Mouse (Mus musculus): ENCODE data around the gene Rapgef2. TPM values are rescaled to one million over a fixed set of nuclear protein-coding genes. Genes with fewer than 3 reads are reported as not detected.

The Rapgef2 gene
- total RNA-seq, 4 experiments from 2014 or later, result 140 to 179 (median 158) TPM

DNA sequence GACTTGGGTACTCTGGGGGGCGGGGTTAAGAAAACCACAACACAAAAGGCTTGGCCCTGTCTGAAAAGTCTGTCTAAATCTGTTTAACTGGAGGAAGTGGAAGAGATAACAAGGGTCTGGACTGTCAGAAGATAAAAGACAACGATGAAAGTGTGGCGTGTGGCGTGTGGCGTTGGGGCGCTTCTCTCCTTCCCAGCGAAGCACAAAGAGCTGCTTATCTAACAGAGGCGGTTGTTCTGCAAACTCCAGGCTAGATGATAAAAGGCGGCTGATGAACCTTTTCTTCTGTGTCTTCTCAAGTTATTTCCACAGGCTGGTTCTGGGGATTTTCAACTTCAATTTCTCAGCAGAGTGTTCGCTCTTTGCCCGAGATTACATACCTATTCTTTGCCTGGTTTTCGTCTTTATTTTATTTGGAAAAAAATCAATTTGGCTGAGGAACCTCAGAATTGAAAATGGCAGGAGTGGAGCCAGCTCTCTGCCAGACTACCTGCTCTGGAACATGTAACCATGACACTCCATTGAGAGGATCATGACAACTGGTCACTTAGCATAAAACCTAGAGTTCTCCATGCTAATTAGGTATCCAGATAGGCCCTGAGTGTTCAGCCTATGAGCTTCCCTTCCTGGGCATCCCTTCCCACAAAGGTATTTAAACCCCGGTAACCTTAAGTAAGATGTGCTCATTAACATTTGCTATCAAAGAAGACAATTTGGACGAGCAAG, 258.0 kb downstream of the Rapgef2 start:
- DNase-seq (ENCODE audit: low spot score in 2 of 2), result no peak

DNA sequence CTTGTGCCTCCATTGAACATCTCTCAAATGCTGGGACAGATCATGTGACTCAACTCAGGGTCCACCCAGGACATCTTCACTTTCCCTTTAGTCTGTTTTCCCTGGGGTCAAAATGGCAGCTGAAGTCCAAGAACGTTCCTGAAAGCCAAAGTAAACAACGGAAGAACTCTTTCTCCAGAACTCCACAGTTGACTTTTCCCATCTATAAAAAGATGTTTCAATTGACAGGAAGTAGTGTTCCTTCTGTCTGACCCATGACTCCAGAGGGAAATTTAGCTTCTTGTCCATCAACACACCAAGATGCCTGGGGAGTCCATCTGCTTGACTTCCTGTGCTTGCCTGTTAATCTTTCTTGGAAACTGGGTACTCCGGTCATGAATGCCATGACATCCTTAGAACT, 260.3 kb downstream of the Rapgef2 start:
- no peak for DNase-seq (ENCODE audit: low spot score in 2 of 2)

DNA sequence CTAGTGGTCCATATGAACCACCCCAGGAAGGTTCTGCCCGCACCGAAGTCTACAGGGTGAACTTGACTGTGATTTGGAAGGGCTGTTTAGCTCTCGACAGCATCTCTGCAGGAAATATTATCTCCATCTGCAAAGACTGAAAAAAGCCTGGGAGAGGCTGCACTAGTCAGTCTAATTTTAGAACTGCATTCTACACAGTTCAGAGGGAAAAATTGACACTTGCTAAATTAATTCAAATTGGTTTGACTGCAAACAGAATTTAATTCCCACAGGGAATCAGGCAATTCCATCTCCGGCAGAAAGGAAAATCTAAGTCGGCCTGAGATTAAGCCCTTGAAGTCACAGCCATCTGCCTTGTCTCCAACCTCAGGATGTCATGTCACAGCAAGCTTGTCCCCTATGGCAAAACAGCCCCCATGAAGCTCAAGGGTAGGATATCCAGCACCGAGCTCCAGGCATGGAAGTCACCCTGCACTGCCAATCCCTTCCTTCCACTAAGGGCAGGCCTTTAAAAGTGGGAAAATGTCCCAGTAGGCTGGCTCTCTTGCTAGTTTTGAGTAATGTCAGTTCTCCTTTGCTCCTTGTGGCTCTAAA, 262.5 kb downstream of the Rapgef2 start:
- DNase-seq (ENCODE audit: low spot score in 2 of 2), result peak in 1 of 2 experiments; percentile 19

DNA sequence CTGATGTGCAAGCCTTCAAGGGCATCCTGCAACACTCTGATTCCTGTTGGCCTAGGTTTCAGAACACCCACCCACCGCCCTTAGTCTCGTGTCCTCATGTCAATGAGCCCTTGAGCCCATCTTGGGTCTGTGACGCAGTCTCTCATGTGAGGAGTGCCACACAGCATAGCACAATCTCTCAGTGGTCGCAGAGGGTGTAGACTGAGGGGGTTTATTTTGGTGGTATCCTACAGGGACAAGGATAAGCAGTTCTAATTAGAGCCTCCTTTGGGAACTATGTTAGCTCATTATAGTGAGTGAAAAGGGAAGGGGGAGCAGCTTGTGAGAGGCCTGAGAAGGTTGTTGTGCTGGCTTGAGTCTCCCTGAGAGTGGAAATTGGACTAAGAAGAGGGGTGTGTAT, 263.6 kb downstream of the Rapgef2 start:
- no peak for DNase-seq (ENCODE audit: low spot score in 2 of 2)

DNA sequence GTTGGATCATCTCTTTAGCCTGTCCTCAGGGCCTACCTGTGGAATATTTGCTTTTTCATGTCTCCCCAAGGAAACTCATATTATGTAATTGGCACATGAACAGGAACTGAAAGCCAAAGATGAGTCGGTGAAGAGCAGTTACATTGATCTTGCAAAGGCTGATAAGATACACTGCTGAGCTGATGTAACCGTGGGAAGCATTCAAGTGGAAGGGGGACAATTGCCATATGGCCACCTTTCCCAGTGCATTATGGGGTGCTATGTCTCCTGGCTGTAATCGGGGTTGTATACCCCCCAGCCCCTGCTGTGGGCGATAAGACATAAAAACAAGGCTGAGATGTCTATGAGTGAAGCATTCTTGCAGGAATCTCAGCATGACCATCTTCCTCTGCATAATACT, 268.9 kb downstream of the Rapgef2 start:
- DNase-seq (ENCODE audit: low spot score in 2 of 2), result no peak

- DNase-seq (ENCODE audit: low spot score in 2 of 2), result no peak
Measured at GRCm38 (mm10) chr3:79016830-79017229, 269.5 kb downstream of the Rapgef2 start.

DNA sequence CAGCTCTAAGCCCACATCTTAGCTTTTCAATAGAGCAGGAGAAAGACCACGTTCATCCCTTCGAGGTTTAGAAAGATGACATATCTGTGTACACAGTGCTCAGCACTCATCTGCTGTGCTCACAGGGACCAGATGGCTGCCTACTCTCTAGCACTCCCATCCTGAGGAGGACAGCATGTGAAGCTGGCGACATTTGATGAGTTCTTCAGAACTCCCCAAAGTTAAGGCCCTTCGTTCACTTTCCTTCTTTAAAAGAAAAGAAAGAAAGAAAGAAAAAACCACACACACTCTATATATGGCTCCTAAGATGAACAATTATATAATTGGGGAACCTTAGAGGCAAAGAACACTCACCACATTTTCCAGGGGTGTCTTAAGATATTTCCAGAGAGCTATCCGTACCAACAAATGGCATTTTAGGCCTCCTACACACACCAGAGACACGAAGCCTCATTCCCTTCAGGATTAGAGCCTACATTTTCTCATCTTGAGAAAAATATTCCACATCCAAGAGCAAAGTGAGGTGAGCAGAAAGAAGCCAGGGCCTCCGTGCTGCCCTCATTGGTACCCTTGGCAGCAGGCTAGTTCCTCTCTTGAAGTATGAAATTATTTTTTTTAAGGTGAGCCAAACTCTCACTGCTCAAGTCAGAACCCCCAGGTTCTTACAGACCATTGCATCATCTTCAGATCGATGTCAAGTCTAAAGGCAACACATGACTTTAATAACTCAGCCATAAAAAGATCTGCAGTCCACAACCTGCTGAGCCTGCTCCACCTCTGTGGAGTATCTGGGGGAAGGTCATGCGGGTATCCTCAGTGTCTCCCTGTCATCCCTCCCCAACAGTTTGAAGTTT, 270.5 kb downstream of the Rapgef2 start:
- DNase-seq (ENCODE audit: low spot score in 2 of 2), result peak; percentile 61 to 66

Other genes starting within 250 kb of the Rapgef2 start
- not detected for gene Gm17359, start 50.1 kb upstream of the Rapgef2 start, total RNA-seq (2022)

Measured in layer of hippocampus, adult 8-10 months (tissue).